ENCODE assay signal across 16 mouse cellular contexts in the genomic region with DNA sequence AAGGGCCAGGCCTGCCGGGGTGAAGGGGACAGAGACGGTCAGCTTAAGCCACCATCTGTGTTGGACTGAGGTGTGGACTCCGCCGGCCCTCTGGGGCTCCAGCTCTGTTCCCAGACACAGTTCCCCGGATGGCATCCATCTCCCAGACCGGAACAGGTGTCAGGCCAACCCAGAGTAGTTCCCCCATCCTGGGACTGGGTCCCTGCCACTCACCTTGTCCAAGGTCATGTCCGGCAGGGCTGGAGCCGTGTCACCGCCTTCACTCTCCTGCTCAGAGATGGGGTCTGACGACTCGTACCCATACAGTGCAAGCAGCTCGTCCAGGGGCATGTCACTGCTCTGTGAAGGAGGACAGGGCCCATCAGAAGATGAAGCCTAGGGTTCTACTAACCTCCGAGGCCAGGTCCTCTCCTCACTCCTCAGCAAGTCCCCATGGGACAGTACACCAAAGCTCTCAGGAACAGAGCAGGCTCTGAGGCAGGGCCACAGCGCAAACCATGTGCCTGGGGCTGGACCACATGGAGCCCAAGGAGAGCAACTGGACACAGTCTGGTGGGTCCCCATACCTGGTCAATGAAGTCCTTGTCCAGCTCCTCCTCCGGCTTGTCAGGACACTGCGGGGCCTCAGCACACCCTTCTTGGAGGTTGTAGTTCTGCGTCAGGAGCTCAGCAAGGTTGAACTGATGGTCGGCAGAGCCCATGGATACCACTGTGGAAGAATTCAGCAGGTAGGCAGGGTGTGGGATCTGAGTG. TPM values are rescaled to one million over a fixed set of nuclear protein-coding genes. Genes with fewer than 3 reads are reported as not detected.
"Had no signal": no experiment of that assay in that cellular context is flagged by ENCODE, and none has a peak within 500 bp of the region (broad histone marks: within the 10 kb centered on the region; RNA-seq: fewer than 3 reads in every experiment).

No protein-coding gene starts in this region.

- H3K4me3 ChIP-seq: intestine, embryonic 15.5 days; kidney, embryonic 15.5 days; left cerebral cortex, adult 2 months; limb, embryonic 10.5 days; midbrain, embryonic 13.5 days; stomach, embryonic 15.5 days had no signal

- H3K27me3 ChIP-seq: intestine, embryonic 15.5 days; kidney, embryonic 15.5 days; midbrain, embryonic 13.5 days; stomach, embryonic 15.5 days had no signal

- DNase-seq: kidney, adult 2 months; lung, adult 2 months; lung, postnatal 36 days; thymus, postnatal 14 days had no signal

- H3K9ac ChIP-seq: intestine, embryonic 15.5 days; kidney, embryonic 15.5 days; liver, embryonic 14.5 days; midbrain, embryonic 13.5 days; stomach, embryonic 15.5 days had no signal

- H3K27ac ChIP-seq: intestine, embryonic 15.5 days; kidney, embryonic 15.5 days; left cerebral cortex, adult 2 months; limb, embryonic 10.5 days; liver, embryonic 14.5 days; midbrain, embryonic 13.5 days; stomach, embryonic 15.5 days had no signal

- H3K9me3 ChIP-seq: intestine, embryonic 15.5 days; kidney, embryonic 15.5 days; limb, embryonic 10.5 days; midbrain, embryonic 13.5 days; stomach, embryonic 15.5 days had no signal

- H3K4me2 ChIP-seq: intestine, embryonic 15.5 days; kidney, embryonic 15.5 days; midbrain, embryonic 13.5 days; stomach, embryonic 15.5 days had no signal

- ATAC-seq: intestine, embryonic 15.5 days; lung, postnatal 0 days; midbrain, embryonic 13.5 days had no signal

RNA-seq across cellular contexts. Expression of a gene that starts 38.0 kb away (rescaled TPM):
- total RNA-seq: megakaryocyte progenitor cell, adult 5-6 weeks; midbrain, postnatal 0 days had no signal
- polyA plus RNA-seq: intestine, embryonic 15.5 days; kidney, adult 2 months; kidney, embryonic 15.5 days; limb, embryonic 10.5 days; limb, embryonic 14.5 days; liver, embryonic 14.5 days; lung, adult 2 months; lung, postnatal 0 days; midbrain, embryonic 13.5 days; midbrain, postnatal 0 days; neural tube, embryonic 14.5 days; stomach, embryonic 15.5 days had no signal
